Mouse (Mus musculus): ENCODE results near the gene Glis3. TPM values are rescaled to one million over a fixed set of nuclear protein-coding genes. Genes with fewer than 3 reads are reported as not detected.

The Glis3 gene
- polyA plus RNA-seq, 1 experiment from 2014 or later = 0.15 TPM

DNA sequence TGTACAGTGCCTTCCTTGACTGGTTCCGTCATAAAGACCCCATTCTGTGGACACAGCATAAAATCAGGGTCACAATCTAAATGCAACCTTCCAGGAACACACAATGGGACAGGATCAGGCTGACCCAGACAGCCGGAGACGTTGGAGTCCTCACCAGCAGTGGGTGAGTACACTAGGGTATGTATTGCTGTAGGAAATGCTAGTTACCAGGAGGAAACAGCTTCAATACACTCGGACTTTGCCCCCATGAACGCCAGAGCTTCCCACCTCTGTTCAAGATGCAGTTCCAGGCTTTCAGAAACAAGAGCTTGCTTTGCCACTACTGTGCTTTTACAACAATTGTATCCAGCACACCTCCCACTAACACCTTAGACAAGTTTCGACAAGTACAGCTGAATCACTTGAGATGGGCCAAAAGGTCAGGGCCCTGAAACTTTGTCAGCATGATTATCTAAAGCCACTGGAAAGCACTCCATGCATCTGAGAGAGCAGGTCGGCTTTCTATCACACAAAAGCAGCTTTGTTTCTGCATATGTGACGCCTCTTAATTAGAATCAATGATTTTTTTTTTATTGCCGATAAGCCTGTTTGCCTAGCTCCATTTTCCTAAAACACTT, 162.3 kb downstream of the Glis3 start:
- ATAC-seq (ENCODE audit: insufficient read depth) = no peak
- 51% methylated on average over 9 of the region's 9 CpGs for WGBS (ENCODE audit: insufficient replicate concordance)
- Histone ChIP-seq H3K4me2 (no peak overlapping the region), H3K36me3 (replicated peaks) (no peaks in the 10 kb centered on the region), H3K4me3 (replicated peaks) (no peak overlapping the region), H3K9ac (no peak overlapping the region), H3K9me3 (replicated peaks) (no peaks in the 10 kb centered on the region), H3K27me3 (no peaks in the 10 kb centered on the region), H3K27ac (replicated peaks) (no peak overlapping the region), H3K4me1 (replicated peaks) (no peaks in the 10 kb centered on the region; the same call in 1 of the 2 replicates)

GRCm38 (mm10) chr19:28516487-28516886, 163.4 kb downstream of the Glis3 start:
- WGBS (ENCODE audit: insufficient replicate concordance) = 67% methylated on average over 6 of the region's 6 CpGs

DNA sequence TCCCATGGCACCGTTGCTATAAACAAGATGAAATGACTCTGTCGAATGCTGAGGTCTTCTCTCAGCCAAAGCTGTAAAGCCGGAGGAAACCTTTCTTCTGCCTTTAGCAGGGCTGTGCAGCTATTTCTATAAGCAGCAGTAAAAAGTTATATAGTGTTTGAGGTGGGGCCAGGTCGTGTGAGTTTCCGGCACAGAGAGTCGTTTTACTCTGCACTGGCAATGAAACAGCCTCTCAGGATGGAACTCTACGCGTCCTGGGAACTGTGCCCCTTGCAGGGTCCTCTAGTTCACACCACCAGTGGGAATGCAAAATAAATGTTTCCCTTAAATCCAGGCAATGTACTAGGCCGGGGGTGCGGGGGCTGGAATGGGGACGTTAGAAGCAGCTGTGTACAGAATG, 167.4 kb downstream of the Glis3 start:
- H3K9me3 ChIP-seq (replicated peaks) = no peaks in the 10 kb centered on the region
- ATAC-seq (ENCODE audit: insufficient read depth) = no peak
- H3K36me3 ChIP-seq (replicated peaks) = no peaks in the 10 kb centered on the region
- no peak overlapping the region for H3K4me2 ChIP-seq
- no peak overlapping the region for H3K27ac ChIP-seq (replicated peaks)
- H3K9ac ChIP-seq = no peak overlapping the region
- WGBS (ENCODE audit: insufficient replicate concordance) = 67% methylated on average over 11 of the region's 11 CpGs
- no peaks in the 10 kb centered on the region for H3K27me3 ChIP-seq
- H3K4me1 ChIP-seq (replicated peaks) = no peaks in the 10 kb centered on the region
- no peak overlapping the region for H3K4me3 ChIP-seq (replicated peaks)

More at GRCm38 (mm10) chr19:28516487-28516886, 163.4 kb downstream of the Glis3 start:
- Histone ChIP-seq H3K27me3 (no peaks in the 10 kb centered on the region), H3K4me1 (replicated peaks) (no peaks in the 10 kb centered on the region; the same call in 1 of the 2 replicates), H3K36me3 (replicated peaks) (no peaks in the 10 kb centered on the region), H3K9ac (no peak overlapping the region), H3K27ac (replicated peaks) (no peak overlapping the region), H3K4me3 (replicated peaks) (no peak overlapping the region), H3K9me3 (replicated peaks) (no peaks in the 10 kb centered on the region), H3K4me2 (no peak overlapping the region)
- no peak for ATAC-seq (ENCODE audit: insufficient read depth)

DNA sequence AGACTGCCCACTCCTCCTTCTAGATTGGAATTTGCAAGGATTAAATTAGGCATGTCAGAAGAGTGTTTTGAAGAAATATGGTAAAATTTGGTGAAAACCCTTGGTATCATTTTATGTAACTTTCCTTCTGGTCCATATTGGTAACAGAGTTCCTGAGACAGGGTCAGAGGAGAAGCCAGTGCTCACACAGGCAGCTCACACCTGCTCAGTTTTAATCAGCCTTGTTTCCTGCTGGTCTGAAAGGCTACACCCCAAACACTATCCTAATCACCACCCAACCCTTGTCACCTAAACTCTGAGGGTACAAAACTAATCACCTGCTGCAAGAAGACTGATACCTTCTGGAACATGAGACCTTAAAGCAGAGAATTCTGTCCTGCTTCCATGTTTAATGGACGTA, 168.0 kb downstream of the Glis3 start:
- no peak for ATAC-seq (ENCODE audit: insufficient read depth)
- 75% methylated on average over 1 of the region's 1 CpGs for WGBS (ENCODE audit: insufficient replicate concordance)
- Histone ChIP-seq H3K4me1 (replicated peaks) (no peaks in the 10 kb centered on the region), H3K9me3 (replicated peaks) (no peaks in the 10 kb centered on the region), H3K36me3 (replicated peaks) (no peaks in the 10 kb centered on the region), H3K4me2 (no peak overlapping the region), H3K4me3 (replicated peaks) (no peak overlapping the region), H3K27me3 (no peaks in the 10 kb centered on the region), H3K27ac (replicated peaks) (no peak overlapping the region), H3K9ac (no peak overlapping the region)

DNA sequence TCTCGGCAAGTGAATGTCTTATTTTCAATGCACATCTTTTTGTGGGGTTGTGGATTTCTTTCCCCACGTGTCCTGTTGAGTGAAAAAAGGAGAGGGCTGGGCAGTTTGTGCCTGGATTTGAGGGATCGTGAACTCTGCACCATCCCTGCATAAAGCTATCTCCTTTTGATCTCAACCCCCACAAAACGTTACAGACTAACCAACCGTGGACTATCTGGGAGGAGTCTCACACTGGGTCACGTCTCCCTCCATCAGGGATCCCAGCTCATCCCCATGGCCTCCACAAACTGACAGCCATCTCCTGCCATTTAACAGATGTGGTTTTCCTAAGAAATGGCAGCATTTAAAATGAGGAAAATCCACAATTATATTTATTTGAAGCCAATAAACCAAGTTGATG, 174.5 kb downstream of the Glis3 start:
- Histone ChIP-seq H3K4me1 (replicated peaks) (no peaks in the 10 kb centered on the region), H3K9ac (no peak overlapping the region), H3K4me3 (replicated peaks) (no peak overlapping the region), H3K36me3 (replicated peaks) (no peaks in the 10 kb centered on the region), H3K27ac (replicated peaks) (no peak overlapping the region), H3K4me2 (no peak overlapping the region), H3K27me3 (no peaks in the 10 kb centered on the region), H3K9me3 (replicated peaks) (no peaks in the 10 kb centered on the region)
- 47% methylated on average over 6 of the region's 6 CpGs for WGBS (ENCODE audit: insufficient replicate concordance)
- no peak for ATAC-seq (ENCODE audit: insufficient read depth)

- no peak overlapping the region for H3K9ac ChIP-seq
- no peaks in the 10 kb centered on the region for H3K4me1 ChIP-seq (replicated peaks)
- no peak overlapping the region for H3K27ac ChIP-seq (replicated peaks)
- no peak overlapping the region for H3K4me2 ChIP-seq
- 56% methylated on average over 12 of the region's 12 CpGs for WGBS (ENCODE audit: insufficient replicate concordance)
- no peak overlapping the region for H3K4me3 ChIP-seq (replicated peaks)
- no peak for ATAC-seq (ENCODE audit: insufficient read depth)
- no peaks in the 10 kb centered on the region for H3K27me3 ChIP-seq
- H3K9me3 ChIP-seq (replicated peaks) = no peaks in the 10 kb centered on the region
- no peaks in the 10 kb centered on the region for H3K36me3 ChIP-seq (replicated peaks)
Observed at GRCm38 (mm10) chr19:28503011-28503410, 176.9 kb downstream of the Glis3 start.

GRCm38 (mm10) chr19:28500975-28501374, 178.9 kb downstream of the Glis3 start:
- H3K4me2 ChIP-seq = no peak overlapping the region
- H3K4me3 ChIP-seq (replicated peaks) = no peak overlapping the region
- H3K27me3 ChIP-seq = no peaks in the 10 kb centered on the region
- no peak overlapping the region for H3K27ac ChIP-seq (replicated peaks)
- 72% methylated on average over 9 of the region's 9 CpGs for WGBS (ENCODE audit: insufficient replicate concordance)
- H3K4me1 ChIP-seq (replicated peaks) = no peaks in the 10 kb centered on the region
- H3K9ac ChIP-seq = no peak overlapping the region
- no peaks in the 10 kb centered on the region for H3K36me3 ChIP-seq (replicated peaks)
- H3K9me3 ChIP-seq (replicated peaks) = no peaks in the 10 kb centered on the region
- ATAC-seq (ENCODE audit: insufficient read depth) = no peak

- WGBS (ENCODE audit: insufficient replicate concordance) = 80% methylated on average over 14 of the region's 14 CpGs
- no peak overlapping the region for H3K4me3 ChIP-seq (replicated peaks)
- no peaks in the 10 kb centered on the region for H3K4me1 ChIP-seq (replicated peaks)
- H3K36me3 ChIP-seq (replicated peaks) = no peaks in the 10 kb centered on the region
- ATAC-seq (ENCODE audit: insufficient read depth) = no peak
- H3K9me3 ChIP-seq (replicated peaks) = no peaks in the 10 kb centered on the region
- H3K9ac ChIP-seq = no peak overlapping the region
- H3K27ac ChIP-seq (replicated peaks) = no peak overlapping the region
- H3K4me2 ChIP-seq = no peak overlapping the region
- H3K27me3 ChIP-seq = no peaks in the 10 kb centered on the region
Observed at GRCm38 (mm10) chr19:28500505-28500904, 179.4 kb downstream of the Glis3 start.

GRCm38 (mm10) chr19:28499786-28500185, 180.1 kb downstream of the Glis3 start:
- Histone ChIP-seq H3K9ac (no peak overlapping the region), H3K9me3 (replicated peaks) (no peaks in the 10 kb centered on the region), H3K4me1 (replicated peaks) (no peaks in the 10 kb centered on the region), H3K4me2 (no peak overlapping the region), H3K36me3 (replicated peaks) (no peaks in the 10 kb centered on the region), H3K27ac (replicated peaks) (no peak overlapping the region), H3K27me3 (no peaks in the 10 kb centered on the region), H3K4me3 (replicated peaks) (no peak overlapping the region)
- whole genome bisulfite sequencing (ENCODE audit: insufficient replicate concordance) = 73% methylated on average over 5 of the region's 5 CpGs
- no peak for ATAC-seq (ENCODE audit: insufficient read depth)

GRCm38 (mm10) chr19:28495926-28496325, 184.0 kb downstream of the Glis3 start:
- WGBS (ENCODE audit: insufficient replicate concordance) = 58% methylated on average over 6 of the region's 6 CpGs
- H3K4me3 ChIP-seq (replicated peaks) = no peak overlapping the region
- H3K36me3 ChIP-seq (replicated peaks) = no peaks in the 10 kb centered on the region
- no peak overlapping the region for H3K9ac ChIP-seq
- no peak for ATAC-seq (ENCODE audit: insufficient read depth)
- no peaks in the 10 kb centered on the region for H3K4me1 ChIP-seq (replicated peaks)
- no peaks in the 10 kb centered on the region for H3K27me3 ChIP-seq
- no peak overlapping the region for H3K27ac ChIP-seq (replicated peaks)
- no peak overlapping the region for H3K4me2 ChIP-seq
- no peaks in the 10 kb centered on the region for H3K9me3 ChIP-seq (replicated peaks)

- no peak for ATAC-seq (ENCODE audit: insufficient read depth)
- Histone ChIP-seq H3K4me1 (replicated peaks) (no peaks in the 10 kb centered on the region), H3K9me3 (replicated peaks) (no peaks in the 10 kb centered on the region), H3K27ac (replicated peaks) (no peak overlapping the region), H3K27me3 (no peaks in the 10 kb centered on the region), H3K4me2 (no peak overlapping the region), H3K9ac (no peak overlapping the region), H3K4me3 (replicated peaks) (no peak overlapping the region), H3K36me3 (replicated peaks) (no peaks in the 10 kb centered on the region)
- 60% methylated on average over 8 of the region's 8 CpGs for WGBS (ENCODE audit: insufficient replicate concordance)
Observed at GRCm38 (mm10) chr19:28493605-28494260, 186.1 kb downstream of the Glis3 start.

- H3K9me3 ChIP-seq (replicated peaks) = no peaks in the 10 kb centered on the region
- 59% methylated on average over 6 of the region's 6 CpGs for WGBS (ENCODE audit: insufficient replicate concordance)
- H3K4me1 ChIP-seq (replicated peaks) = no peaks in the 10 kb centered on the region
- H3K9ac ChIP-seq = no peak overlapping the region
- no peaks in the 10 kb centered on the region for H3K36me3 ChIP-seq (replicated peaks)
- H3K27ac ChIP-seq (replicated peaks) = no peak overlapping the region
- no peak for ATAC-seq (ENCODE audit: insufficient read depth)
- no peaks in the 10 kb centered on the region for H3K27me3 ChIP-seq
- no peak overlapping the region for H3K4me3 ChIP-seq (replicated peaks)
- H3K4me2 ChIP-seq = no peak overlapping the region
Observed at GRCm38 (mm10) chr19:28478055-28478454, 201.8 kb downstream of the Glis3 start.
